Mouse (Mus musculus) MEL (cell line): ENCODE measurements around the gene Epo.

Experiments
- CHD1 ChIP-seq: IDR thresholded peaks from 2 replicates; pipeline ENCODE4 v1.6.1; 2012; ENCODE audit warnings: low read depth, mild to moderate bottlenecking, inconsistent platforms, low read length, improper control_type of control experiment
- CTCF ChIP-seq, 3 experiments: IDR thresholded peaks in 2 of 3; conservative IDR thresholded peaks in 1 of 3; 2 replicates each; pipeline ENCODE4 v1.5.1; 2011 to 2012; ENCODE audit warnings: low read length in 3 of 3, low read depth in 2 of 3, mild to moderate bottlenecking in 2 of 3, improper control_type of control experiment in 1 of 3, inconsistent platforms in 1 of 3, mixed read lengths in 1 of 3, moderate library complexity in 1 of 3; ENCODE audit not compliant: control insufficient read depth in 1 of 3, insufficient read depth in 1 of 3, poor library complexity in 1 of 3, severe bottlenecking in 1 of 3
- ELF1 ChIP-seq: IDR thresholded peaks from 2 replicates; pipeline ENCODE4 v1.6.1; 2014; ENCODE audit warnings: low read depth, mild to moderate bottlenecking, inconsistent platforms, low read length, improper control_type of control experiment, moderate library complexity
- GATA1 ChIP-seq: IDR thresholded peaks from 2 replicates; pipeline ENCODE4 v1.6.1; 2011; ENCODE audit warnings: low read depth, low read length, improper control_type of control experiment
- POLR2A ChIP-seq, 2 experiments: IDR thresholded peaks; 2 replicates each; pipeline ENCODE4 v1.6.1; 2011 to 2012; ENCODE audit warnings: low read length in 2 of 2, mild to moderate bottlenecking in 2 of 2, control low read depth in 1 of 2, improper control_type of control experiment in 1 of 2, low read depth in 1 of 2, moderate library complexity in 1 of 2; ENCODE audit not compliant: control insufficient read depth in 1 of 2, insufficient read depth in 1 of 2, poor library complexity in 1 of 2
- POLR2AphosphoS5 ChIP-seq: IDR thresholded peaks from 2 replicates; pipeline ENCODE4 v1.6.1; 2012; ENCODE audit warnings: low read depth, borderline replicate concordance, mild to moderate bottlenecking, inconsistent platforms, low read length, moderate library complexity, mixed read lengths

DNA sequence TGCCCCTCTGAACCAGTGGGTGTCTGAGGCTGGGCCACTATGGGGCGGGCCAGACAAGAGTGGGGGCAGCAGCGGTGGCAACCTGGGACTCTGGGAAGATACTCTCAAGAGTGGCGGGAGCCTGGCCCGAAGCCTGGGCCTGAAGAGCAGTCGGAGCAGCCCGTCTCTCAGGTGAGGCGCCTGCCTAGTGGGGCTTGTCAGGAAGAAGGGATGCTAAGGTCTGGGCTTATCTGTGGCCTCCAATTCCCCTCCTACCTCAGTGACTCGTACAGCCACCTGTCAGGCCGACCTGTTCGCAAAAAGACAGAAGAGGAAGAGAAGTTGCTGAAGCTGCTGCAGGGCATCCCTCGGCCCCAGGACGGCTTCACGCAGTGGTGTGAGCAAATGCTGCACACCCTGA is 8.4 kb downstream of the Epo start:
- TF ChIP-seq POLR2A (IDR thresholded peaks at IDR 0.05; ENCODE audit: control insufficient read depth in 1 of 2, insufficient read depth in 1 of 2, low read depth in 1 of 2, low read length in 2 of 2, poor library complexity in 1 of 2) (no peak), GATA1 (no peak), CHD1 (no peak), ELF1 (no peak), CTCF (IDR thresholded peaks at IDR 0.05 in 2 of 3, conservative IDR thresholded peaks at IDR 0.05 in 1 of 3; ENCODE audit: control insufficient read depth in 1 of 3, insufficient read depth in 1 of 3, low read depth in 2 of 3, low read length in 3 of 3, poor library complexity in 1 of 3, severe bottlenecking in 1 of 3) (no peak), POLR2AphosphoS5 (no peak)
